Mouse (Mus musculus) liver, embryonic 14.5 days (tissue): Measurements from ENCODE around the gene Slc6a13.

Experiments
- CTCF ChIP-seq: IDR thresholded peaks from 2 replicates; pipeline ENCODE4 v1.5.1; 2016; ENCODE audit warnings: antibody characterized with exemption, low read depth, control low read depth
- EP300 ChIP-seq: IDR thresholded peaks from 2 replicates; pipeline ENCODE4 v1.6.1; 2016; ENCODE audit warnings: antibody characterized with exemption, low read depth

DNA sequence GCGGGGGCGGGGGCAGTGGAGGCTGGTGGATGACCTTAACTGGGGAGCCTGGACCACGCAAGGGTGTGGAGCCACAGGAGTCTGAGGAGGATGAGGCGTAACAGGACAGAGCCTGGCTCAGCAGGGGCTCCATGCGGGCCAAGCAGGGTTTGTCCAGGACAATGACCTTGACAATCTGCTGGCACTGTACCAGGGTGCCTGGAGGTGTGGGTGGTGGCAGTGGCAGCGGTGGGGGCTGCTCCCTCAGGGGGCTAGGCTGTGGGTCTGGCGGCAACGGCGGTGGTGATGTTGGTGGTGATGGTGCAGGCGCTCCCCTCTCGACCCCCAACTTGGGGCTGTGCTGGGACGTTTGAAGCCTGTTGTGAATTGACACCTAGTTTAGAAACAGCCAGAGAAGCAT lies 76.1 kb downstream of the Slc6a13 start:
- no peak for TF ChIP-seq EP300
- no peak for TF ChIP-seq CTCF
